Mouse (Mus musculus) layer of hippocampus, adult 6 months (tissue): ENCODE measurements around the gene Porcn. TPM values are rescaled to one million over a fixed set of nuclear protein-coding genes. Genes with fewer than 3 reads are reported as not detected.

ENCODE experiments used
- long read RNA-seq, 2 experiments: library from polyadenylated mRNA; unstranded; transcript quantifications; one replicate each; pipeline ENCODE4 v2.0.0; 2019 to 2020
- polyA plus RNA-seq: library from polyadenylated mRNA; unstranded; fragments of <200 nt; fragmentation: Nextera tagmentation; gene quantifications from 2 replicates; pipeline ENCODE4 v1.2.3, GENCODE M21; 2021

The Porcn gene
- 67.0 and 87.1 TPM in 2 replicates for polyA plus RNA-seq
- long read RNA-seq, experiment 1, transcript Porcn-203 (13 exons, 1,839 nt) = major isoform, 12 of 39 reads
- long read RNA-seq, experiment 1, partial matches to known transcripts = 6 of 39 reads
- long read RNA-seq, experiment 1, other reads (novel, unspliced or antisense) = 17 of 39 reads
- long read RNA-seq, experiment 2, transcript Porcn-204 (14 exons, 1,854 nt) = minor isoform, 7 of 65 reads
- long read RNA-seq, experiment 2, transcript Porcn-203 (13 exons, 1,839 nt) = major isoform, 20 of 65 reads
- long read RNA-seq, experiment 2, partial matches to known transcripts = 5 of 65 reads
- long read RNA-seq, experiment 2, other reads (novel, unspliced or antisense) = 32 of 65 reads

GRCm38 (mm10) chrX:8206015-8206693 is at the start of gene Porcn:
Gene Porcn (minus strand): TSS chrX:8206525.

GRCm38 (mm10) chrX:8252334-8253285 is 46.3 kb upstream of the Porcn start, which contains the start of gene Ftsj1:
Gene Ftsj1 (minus strand): TSS chrX:8252406.

GRCm38 (mm10) chrX:8193419-8193723 is 13.0 kb downstream of the Porcn start, which contains the start of gene Ebp:
Gene Ebp (minus strand): TSS chrX:8193512.

GRCm38 (mm10) chrX:8175504-8176385 is 30.6 kb downstream of the Porcn start, which contains the start of gene Tbc1d25:
Gene Tbc1d25 (minus strand): TSS chrX:8176181.

GRCm38 (mm10) chrX:8145153-8145991 is 61.0 kb downstream of the Porcn start, which contains the start of gene Rbm3:
Gene Rbm3 (minus strand): TSS chrX:8145880.

Other genes starting within 250 kb of the Porcn start
- not detected in 2 replicates for gene Gata1, start 228.5 kb downstream of the Porcn start, polyA plus RNA-seq
- gene Glod5, start 188.0 kb downstream of the Porcn start, polyA plus RNA-seq = not detected in 2 replicates
- 8.3 and 8.7 TPM in 2 replicates for gene Suv39h1, start 131.8 kb downstream of the Porcn start, polyA plus RNA-seq
- gene Was, start 116.0 kb downstream of the Porcn start, polyA plus RNA-seq = 0.23 and 0.29 TPM in 2 replicates
- gene Wdr13, start 73.6 kb downstream of the Porcn start, polyA plus RNA-seq = 18.4 and 21.3 TPM in 2 replicates
- 146 and 150 TPM in 2 replicates for gene Rbm3, start 60.6 kb downstream of the Porcn start, polyA plus RNA-seq
- gene Tbc1d25, start 30.3 kb downstream of the Porcn start, polyA plus RNA-seq = 9.3 and 13.0 TPM in 2 replicates
- 21.4 and 24.5 TPM in 2 replicates for gene Ebp, start 13.0 kb downstream of the Porcn start, polyA plus RNA-seq
- 29.7 and 33.4 TPM in 2 replicates for gene Ftsj1, start 45.9 kb upstream of the Porcn start, polyA plus RNA-seq
- gene Slc38a5, start 64.6 kb upstream of the Porcn start, polyA plus RNA-seq = 2.9 and 6.3 TPM in 2 replicates
- gene Ssxb10, start 120.9 kb upstream of the Porcn start, polyA plus RNA-seq = not detected in 2 replicates
- not detected in 2 replicates for gene Ssxb9, start 160.5 kb upstream of the Porcn start, polyA plus RNA-seq
- not detected in 2 replicates for gene Ssxb1, start 206.8 kb upstream of the Porcn start, polyA plus RNA-seq